Mouse (Mus musculus) left cerebral cortex, postnatal 14 days (tissue): ENCODE results near the gene Snrpc. TPM values are rescaled to one million over a fixed set of nuclear protein-coding genes. Genes with fewer than 3 reads are reported as not detected.
A peak's percentile ranks its signal among the peaks of the same experiment; 100 is the strongest.

Experiments
- DNase-seq, 2 experiments: peaks; one replicate each; pipeline ENCODE4 v3.0.0; 2021 to 2022; ENCODE audit warnings: low spot score in 2 of 2, mixed read lengths in 1 of 2
- intact Hi-C: fragments of 180-260 bp; cut with DNase I; formaldehyde crosslinking; loops from one replicate; pipeline ENCODE4 v1.15.1; 2025
- total RNA-seq, 2 experiments: library from RNA; stranded (reverse); gene quantifications; 2 replicates each; pipeline ENCODE4 v1.2.3; 2021

Snrpc gene
- total RNA-seq, 2 experiments from 2014 or later = 66.0 to 71.1 TPM

DNA sequence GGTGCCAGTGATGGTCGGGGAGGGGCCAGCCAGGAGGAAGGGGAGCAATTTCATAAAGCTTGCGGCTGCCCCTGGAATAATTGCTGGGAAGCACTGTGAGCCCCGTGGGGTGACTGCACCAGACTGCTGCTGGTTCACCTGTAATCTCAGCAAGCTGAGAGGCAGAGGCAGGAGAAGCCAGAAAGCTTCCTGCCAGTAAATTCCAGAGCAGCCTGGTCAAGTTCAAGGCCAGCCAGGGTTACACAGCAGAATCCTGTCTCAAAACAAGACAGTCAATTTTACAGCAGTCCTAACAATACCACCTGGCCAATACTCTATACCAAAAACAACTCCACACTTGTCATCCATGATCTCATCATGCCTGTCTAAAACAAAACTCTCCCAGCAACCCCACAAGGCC is 26.0 kb upstream of the Snrpc start:
- intact Hi-C loops = no loop called here
- no peak for DNase-seq

DNA sequence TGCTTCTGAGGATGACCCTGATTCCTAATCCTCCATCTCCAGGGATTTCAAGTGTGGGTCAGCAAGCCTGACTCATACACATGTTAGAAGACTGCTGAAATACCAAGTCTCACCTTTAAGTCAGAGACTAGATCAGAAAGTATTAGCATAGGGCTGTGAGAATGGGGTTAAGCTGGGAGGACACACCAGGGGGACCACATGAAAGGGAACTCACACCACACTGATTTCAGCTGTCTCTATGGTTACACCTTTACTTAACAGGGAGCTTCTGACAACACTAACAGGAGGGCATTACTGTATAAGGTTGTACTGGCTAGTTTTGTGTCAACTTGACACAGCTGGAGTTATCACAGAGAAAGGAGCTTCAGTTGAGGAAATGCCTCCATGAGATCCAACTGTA is 23.3 kb upstream of the Snrpc start:
- no peak for DNase-seq
- intact Hi-C loops = no loop called here

DNA sequence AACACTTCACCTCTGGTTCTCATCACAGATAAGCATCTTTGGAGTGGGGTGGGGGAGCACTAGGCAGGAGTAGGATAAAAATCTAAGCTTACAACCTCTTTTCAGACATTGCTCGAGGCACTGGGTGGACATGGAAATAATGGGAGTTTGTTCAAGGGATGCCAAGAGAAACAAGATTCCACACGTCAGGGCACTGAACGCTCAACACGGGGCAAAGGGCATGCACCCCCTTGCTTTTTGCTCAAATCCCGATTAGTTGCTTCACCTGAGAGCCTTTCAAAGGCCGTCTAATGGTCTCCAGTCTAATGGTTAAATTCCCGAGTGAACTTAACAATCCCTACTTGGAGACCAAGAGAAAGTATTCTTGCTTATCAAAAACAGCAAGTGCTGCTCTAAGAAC is 18.9 kb upstream of the Snrpc start:
- intact Hi-C loops = no loop called here
- DNase-seq = no peak

DNA sequence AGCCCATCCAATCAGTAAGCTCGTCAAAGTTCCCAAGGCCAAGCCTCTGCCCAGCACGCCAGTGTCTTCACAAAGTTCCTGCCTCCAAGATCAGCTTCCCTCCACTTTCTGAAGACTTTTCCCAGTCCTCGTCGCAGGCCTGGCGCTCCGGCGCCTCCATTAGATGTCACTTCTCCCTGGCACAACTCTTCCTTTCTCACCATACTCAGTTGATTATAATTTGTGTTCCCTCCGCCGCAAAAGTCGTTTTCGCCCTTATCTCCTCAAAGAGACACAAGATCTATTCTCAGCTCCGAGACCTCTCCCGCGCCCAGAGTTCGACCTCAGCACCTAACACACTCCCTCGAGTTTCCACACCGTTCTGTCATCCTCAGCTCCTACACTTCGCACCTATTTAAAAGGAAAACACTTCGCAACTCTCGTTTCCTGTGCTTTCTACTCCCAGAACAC is 18.4 kb upstream of the Snrpc start:
- peak; percentile 25 to 32 for DNase-seq
- intact Hi-C loops = no loop called here

DNA sequence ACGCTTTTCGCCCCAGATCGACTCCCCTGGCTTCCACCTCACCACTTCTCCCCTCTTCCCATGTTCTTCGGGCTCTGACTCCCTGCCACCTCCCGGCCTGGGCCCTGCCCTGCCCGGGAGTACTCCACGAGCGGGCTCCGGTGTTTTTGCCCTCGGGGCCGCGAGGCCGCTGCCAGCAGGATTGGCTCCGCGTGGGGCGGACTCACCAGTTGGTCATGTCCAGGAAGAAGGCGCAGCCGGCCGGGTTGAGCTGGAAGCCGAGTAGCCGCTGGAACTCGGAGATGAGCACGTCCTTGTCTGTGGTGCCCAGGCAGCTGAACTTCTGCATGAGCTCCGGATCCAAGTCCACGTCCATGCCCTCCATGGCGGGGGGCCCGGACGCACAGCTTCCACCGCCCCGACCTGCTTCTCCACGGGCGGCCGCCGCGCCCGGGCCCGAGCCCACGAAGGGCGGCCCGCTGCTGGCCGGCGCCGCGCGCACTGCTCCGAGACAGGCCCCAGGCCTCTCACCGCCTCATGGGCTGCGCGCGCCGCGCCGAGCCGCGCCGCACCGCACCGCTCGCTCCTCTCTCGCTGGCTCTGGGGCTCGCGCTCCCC is 17.9 kb upstream of the Snrpc start:
- intact Hi-C loops = loop anchor here (5.0 kb wide), 1 partner anchor 818 kb away; no protein-coding TSS in a partner anchor

DNA sequence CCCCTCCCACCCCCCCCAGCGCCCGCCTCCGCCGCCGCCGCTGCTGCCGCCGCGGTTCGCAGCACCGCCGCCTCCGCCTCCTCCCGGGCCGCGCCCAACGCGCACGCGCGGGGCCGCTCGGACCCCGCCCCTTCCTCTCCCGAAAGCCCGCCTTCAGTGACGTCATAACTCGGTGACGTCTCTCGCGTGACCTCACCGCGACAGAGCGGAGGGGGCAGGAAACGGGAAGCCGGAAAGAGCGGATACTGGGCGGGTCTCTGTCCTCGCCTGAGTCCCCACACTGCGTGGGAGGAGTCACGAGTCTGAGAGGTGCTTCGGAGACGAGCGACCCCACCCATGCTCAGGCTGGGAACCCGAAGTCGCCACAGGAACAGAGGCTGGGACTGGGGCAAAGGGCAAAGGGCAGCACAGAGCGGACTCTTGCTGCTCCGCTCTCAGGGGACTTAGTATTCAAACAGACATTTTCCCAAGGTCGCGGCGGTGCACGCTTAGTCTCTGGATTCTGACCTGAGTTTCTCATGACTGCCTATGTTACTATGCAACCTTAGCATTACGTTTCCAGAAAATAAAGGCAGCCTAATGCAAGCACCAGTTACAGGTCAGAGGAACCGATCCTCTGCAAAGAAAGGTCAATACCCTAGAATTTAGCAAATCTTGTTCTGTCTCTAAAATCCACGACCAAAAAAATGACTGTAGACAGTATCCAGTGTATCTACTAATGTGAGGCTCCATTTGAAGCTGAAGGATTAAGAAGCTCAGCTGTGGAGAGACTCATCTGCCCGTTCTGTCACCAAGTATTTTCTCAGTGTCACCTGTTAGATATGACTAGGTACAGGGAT is 17.2 kb upstream of the Snrpc start, which contains the start of gene D17Wsu92e:
Gene D17Wsu92e (minus strand): TSS at position 81 of the 839 bp plus-strand sequence.
- peak; percentile 98 for DNase-seq
- intact Hi-C loops = loop anchor here (5.0 kb wide), 1 partner anchor 818 kb away; no protein-coding TSS in a partner anchor

More for the DNA sequence above, 17.9 kb upstream of the Snrpc start:
- peak in 1 of 2 experiments; percentile 49 for DNase-seq

DNA sequence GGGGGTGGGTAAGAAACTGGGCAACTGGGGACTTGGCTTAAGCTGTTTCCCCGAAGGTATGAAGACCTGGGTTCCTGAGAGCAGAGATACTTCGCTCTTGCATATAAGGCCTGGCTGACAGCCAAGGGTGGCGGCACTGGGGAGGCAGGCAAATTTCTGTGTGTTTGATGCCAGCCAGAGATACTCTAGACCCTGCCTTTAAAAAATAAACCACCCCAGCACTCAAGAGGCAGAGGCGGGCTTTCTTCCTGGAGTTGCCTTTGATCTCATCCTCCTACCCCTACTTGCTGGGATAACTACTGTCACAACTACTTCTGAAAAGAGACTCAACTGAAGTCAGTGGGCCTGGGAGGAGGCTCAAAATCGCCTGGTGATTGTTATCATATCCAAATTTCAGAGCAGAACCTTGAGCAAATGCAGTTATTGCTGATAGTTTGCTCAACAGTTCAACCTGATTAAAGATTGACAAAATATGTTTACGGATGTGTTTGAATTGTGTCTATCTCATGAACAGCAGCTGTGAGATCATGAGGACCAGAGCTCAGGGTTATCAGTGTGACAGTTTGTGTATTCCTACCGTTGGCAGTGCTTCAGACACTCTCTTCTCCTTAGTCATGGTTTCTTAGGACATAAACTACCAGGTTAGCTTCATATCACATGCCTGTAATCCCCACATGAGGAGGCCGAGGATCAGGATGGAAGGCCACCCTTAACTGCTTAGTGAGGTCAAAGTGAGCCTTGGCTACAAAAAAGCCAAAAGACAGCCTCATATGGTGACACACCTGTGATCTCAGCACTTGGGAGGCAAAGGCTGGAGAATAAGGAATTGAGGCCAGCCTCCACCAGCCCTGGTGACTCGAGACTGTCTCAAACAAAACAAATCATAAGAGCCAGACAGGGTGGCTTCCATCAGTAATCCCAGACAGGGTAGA is 16.3 kb upstream of the Snrpc start:
- peak; percentile 18 to 23 for DNase-seq
- intact Hi-C loops = loop anchor here (5.0 kb wide), 1 partner anchor 819 kb away; no protein-coding TSS in a partner anchor

DNA sequence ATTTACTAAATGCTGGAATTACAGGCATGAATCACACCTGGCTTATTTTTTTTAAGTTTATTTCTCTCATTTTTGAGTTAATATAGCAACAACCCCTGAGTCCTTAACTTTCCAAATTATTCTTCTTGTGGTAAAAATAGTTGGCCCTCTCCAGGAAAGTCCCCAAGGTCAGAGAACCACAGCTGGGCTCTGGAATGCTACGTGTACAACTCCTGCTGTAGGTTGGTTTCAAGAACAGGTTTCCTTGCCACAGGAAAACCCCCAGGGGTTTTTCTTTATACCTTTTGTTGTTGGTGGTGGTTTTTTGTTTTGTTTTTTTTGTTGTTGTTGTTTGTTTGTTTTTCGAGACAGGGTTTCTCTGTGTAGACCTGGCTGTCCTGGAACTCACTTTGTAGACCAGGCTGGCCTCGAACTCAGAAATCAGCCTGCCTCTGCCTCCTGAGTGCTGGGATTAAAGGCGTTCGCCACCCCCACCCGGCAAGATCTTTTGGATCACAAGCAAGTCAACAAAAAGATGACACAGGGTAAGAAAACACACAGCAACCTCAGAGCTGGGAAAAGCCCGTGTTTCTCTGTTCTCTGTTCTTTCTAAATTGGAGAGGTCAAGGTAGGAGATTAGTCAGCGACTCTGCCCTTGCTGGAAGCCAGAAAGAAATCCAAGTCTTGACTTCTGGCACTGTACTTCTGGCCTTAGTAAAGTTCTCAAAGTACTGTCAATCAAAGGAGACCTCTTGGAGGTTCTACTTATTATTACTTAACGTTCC is 14.6 kb upstream of the Snrpc start:
- DNase-seq = no peak
- intact Hi-C loops = loop anchor here (5.0 kb wide), 1 partner anchor 821 kb away; no protein-coding TSS in a partner anchor

DNA sequence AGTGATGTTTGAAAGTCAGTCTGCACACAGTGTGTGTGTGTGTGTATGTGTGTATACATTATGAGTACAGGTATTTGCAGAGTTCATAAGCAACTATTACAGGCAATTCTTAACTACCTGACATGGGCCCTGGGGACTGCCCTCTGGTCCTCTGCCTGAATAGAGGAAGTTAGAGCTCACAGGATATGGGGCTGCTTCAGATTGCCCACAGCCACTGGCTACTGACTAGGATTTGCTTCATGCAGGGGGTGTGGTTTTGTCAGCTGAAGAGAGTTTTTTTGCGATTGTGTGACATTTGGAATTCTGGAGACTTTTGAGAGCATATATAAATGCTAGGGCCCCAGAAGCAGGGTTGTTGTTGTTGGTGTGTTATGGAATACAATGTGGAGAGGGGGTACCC is 13.0 kb upstream of the Snrpc start:
- DNase-seq = no peak
- intact Hi-C loops = loop anchor here (5.0 kb wide), 1 partner anchor 823 kb away; no protein-coding TSS in a partner anchor

DNA sequence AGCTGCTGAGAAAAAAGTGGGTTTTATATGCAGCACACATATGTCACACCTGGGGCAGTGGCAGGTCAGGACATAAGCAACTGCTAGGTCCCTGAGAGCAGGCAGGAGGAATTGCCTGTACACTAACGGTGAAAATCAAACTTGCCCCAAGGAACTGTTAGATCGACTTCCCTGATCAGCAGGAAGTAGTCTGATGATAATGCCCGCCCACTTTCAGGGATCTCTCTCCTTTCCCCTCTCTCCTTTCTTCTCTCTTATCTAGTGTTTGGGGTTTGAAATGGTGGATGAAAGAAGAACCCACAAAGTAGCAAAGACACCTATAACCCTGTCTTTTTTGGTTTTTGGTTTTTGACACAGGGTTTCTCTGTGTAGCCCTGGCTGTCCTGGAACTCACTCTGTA is 12.4 kb upstream of the Snrpc start:
- no peak for DNase-seq
- intact Hi-C loops = no loop called here

DNA sequence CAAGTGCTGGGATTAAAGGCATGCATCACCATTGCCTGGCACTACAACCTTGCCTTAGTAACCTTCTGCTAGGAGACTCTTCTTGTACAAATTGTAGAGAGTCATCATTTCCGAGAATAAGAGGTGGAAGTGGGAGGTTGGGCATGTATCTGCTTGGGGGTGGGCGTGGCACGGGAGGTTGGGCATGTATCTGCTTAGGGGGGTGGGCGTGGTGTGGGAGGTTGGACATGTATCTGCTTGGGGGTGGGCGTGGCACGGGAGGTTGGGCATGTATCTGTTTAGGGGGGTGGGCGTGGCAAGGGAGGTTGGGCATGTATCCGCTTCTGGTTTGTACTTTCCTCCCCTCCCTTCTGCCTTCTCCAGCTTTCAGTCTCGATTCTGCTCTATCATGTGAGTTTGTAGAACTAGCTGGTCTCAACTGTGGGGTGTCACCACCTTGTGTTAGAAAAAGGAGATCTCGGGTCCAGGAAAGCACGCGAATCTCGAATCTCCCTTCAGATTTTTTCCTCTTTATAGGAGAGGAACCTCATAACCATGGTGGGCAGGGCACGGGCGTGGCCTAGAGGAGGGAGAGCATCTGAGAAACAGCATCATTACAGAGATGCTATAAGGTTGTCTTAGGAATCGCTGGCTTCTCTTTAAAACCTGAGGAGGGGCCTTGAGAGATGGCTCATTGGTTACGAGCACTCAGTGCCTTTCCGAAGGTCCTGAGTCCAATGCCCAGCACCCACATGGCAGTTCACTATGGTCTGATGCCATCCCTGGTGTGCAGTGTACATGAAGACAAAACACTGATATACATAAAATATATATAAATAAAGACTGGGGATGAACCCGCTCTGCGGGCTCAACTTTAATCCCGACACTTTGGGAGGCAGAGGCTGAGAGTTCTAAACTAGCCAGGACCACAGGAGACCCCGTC is 11.7 kb upstream of the Snrpc start:
- peak; percentile 36 to 54 for DNase-seq
- intact Hi-C loops = no loop called here

DNA sequence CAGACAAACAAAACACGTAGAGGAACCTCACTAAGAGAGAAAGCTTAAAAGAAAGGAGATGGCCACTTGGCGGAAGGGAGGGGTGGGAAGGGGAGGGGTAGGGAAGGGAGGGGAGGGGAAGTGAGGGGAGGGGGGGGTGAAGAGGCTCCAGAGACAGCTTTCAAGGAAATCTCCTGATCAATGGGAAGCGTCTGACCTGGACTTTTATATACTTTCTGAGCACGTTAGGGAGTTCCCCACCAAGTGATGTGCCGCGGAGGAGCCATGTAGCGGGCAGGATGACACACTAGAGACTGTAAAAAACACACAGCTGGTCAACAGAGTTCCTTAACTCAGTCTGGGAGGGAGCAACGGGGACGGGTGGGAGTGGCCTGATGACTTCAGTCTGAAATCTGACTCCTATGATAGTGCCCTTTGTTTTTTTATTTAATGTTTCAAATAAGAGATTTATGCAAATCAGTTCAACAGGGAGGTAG is 11.0 kb upstream of the Snrpc start:
- no peak for DNase-seq
- intact Hi-C loops = no loop called here

DNA sequence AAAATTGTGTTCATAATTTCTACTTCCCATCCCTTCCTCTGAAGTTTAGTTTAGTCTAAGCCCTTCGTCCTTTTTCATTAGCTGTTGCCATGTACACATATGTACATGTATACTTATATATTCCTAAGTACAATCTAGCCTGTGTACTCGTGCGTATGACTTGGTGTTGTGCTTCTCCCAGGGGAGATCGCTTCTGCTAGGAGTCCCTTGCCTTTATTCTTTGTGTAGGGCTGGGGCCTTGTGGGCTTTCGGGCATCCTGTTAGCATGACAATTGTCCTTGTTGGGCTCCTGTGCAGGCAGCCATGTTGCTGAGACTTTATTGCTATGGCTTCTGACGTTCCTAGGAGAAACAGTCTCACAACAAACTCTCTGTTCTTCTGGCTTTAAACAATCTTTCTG is 10.4 kb upstream of the Snrpc start:
- intact Hi-C loops = no loop called here
- DNase-seq = no peak

DNA sequence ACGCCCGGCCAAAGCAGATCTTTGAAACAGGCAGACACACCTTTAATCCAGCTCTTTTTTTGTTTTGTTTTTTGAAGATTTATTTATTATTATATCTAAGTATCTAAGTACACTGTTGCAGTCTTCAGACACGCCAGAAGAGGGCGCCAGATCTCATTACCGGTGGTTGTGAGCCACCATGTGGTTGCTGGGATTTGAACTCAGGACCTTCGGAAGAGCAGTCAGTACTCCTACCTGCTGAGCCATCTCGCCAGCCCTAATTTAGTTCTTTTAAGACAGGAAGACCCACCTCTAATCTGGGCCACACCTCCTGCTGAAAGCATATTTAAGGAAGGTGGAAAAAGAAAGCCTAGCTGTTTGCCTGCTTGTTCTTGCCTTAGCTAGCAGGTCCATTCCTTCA is 7.5 kb upstream of the Snrpc start:
- intact Hi-C loops = no loop called here
- DNase-seq = no peak

DNA sequence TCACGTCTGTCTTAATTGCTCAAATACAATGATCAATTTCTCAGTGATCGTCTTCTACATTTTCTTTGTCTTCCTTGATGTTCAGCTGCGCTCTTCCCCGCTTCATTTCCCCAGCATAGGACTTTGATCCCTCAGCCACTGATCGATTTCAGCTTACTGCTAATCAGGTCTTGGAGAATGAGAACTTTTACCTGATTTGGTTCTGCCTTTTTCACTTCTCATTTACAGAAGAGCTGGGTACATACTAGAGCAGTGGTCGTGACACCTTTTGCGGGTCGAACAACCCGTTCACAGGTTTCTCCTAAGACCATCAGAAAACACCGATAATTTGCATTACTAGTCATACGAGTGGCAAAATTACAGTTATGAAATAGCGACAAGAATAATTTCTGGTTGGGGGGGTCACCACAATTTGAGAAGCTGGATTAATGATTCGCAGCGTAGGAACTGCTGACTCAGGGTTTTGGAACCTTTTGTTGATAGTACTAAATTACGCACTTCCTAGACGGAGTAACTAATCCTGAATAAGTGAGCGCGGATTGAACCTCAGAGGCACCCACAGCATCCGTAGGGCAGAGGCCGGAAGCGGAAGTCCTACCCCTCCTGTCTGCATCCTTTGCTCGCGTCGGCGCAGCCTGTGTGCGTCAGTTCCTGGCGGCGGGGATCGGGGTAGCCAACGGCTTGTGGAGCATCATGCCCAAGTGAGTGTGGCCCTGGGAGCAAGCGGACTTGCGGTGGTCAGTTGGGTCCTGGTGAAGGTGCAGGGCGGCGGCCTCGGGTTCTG is 1.7 kb downstream of the Snrpc start:
- peak; percentile 95 to 97 for DNase-seq
- intact Hi-C loops = loop anchor here (2.0 kb wide), 1 partner anchor 67 kb away; no protein-coding TSS in a partner anchor

DNA sequence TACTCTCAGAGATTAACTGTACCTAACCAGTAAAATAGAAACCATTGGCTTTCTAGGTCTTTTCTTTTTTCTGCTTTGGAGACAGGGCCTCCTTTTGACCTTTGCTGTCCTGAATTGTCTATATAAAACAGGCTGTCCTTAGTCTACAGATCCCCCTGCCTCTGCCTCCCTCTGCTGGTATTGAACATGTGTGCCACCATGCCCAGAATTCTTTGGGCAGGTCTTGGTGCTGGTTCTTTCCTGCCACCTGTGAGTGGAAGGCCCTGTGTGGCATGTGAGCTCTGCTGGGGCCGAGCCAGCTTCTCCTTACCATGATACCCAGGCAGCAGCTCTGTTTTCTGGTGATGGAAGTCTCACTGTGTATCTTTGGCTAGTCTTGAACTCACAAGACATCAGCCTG is 10.4 kb downstream of the Snrpc start:
- intact Hi-C loops = no loop called here

DNA sequence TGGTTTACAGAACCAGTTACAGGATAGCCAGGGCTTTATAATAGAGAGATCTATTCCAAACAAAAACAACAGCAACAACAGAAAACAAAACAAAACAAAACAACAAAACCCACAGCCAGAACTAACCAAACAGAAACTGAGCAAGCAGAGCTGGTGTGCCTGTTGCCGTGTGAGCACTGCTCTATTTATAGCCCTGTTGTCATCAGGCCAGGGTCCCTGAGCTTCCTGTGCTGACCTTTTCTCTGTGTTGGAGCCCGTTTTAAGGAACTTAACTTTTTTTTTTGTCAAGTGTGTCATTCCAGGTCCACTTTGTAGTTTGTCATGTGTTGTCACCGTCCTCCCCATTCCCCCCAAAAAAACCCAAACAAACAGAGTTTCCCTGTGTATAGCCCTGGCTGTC is 13.1 kb downstream of the Snrpc start:
- peak in 1 of 2 experiments; percentile 46 for DNase-seq
- intact Hi-C loops = no loop called here

More for the DNA sequence above, 10.4 kb downstream of the Snrpc start:
- DNase-seq = no peak
